In the genomic region with DNA sequence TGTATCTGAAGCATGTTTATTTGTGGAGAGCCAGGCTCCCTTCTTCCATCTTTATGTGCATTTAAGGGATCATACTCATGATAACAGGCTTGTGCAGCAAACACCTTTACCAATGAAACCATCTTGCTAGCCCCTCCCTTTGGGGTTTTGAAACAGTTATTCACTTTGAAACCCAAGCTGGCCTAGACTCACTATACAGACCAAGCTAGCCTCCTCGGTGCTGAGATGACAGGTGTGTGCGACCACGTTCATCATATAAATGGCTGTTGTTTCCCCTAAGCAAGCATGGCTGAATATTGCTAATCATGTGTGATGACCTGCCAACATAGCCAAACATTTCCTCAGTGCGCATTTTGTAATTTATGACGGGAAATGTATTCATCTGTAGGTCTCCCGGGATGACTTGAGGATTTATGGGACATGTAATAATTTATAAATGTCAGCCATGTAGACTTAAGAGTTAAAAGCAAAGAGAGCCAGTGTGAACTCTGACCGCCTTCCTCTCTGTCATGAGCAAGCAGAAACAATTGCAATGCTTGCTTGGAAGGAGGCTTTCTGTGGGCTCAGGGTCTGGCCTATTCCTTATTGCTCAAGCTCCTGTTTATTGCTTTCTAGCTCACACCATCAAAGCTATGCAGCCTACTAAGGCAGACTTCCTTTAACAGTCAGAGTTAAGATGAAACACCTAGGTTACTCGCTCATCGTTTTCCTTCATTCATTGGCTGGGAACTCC, we compare ENCODE assay signal across 21 mouse cellular contexts.
A peak's percentile ranks its signal among the peaks of the same experiment; 100 is the strongest.
DNase-seq lines count a peak whose midpoint lies in the region; ATAC-seq and TF ChIP-seq lines count a peak whose summit lies in the region.
"Had no signal": no experiment of that assay in that cellular context is flagged by ENCODE, and none has a peak within 500 bp of the region (broad histone marks: within the 10 kb centered on the region; RNA-seq: fewer than 3 reads in every experiment).

No protein-coding gene starts in this region.

- no peaks in the 10 kb centered on the region for H3K4me1 ChIP-seq in intestine, embryonic 16.5 days (ENCODE audit: control insufficient read depth, insufficient read depth, low read length)
- no peaks in the 10 kb centered on the region; the same call in 1 of the 2 replicates for H3K4me1 ChIP-seq in midbrain, embryonic 16.5 days (ENCODE audit: control insufficient read depth, insufficient read depth, low read length)
- H3K4me1 ChIP-seq: embryonic facial prominence, embryonic 12.5 days; hindbrain, embryonic 12.5 days; liver, embryonic 15.5 days had no signal

- no peak for DNase-seq in layer of hippocampus, adult 2 months (ENCODE audit: low spot score in 2 of 2)
- DNase-seq in layer of hippocampus, postnatal 10 days (ENCODE audit: low spot score in 2 of 2), result no peak
- peak; percentile 41 for DNase-seq in embryo, embryonic 11.5 days (ENCODE audit: low read depth, low spot score)
- no peak for DNase-seq in cerebellum, postnatal 10 days
- no peak for DNase-seq in cerebellum, adult 11-12 months
- DNase-seq: cerebellum, adult 9-11 months; gastrocnemius, postnatal 10 days; kidney, adult 8-10 months; retina, postnatal 1 day; right cerebral cortex, postnatal 4 days; thymus, postnatal 36 days had no signal

- H3K27me3 ChIP-seq in intestine, embryonic 16.5 days (replicated peaks; ENCODE audit: control insufficient read depth, insufficient read depth, low read length), result no peaks in the 10 kb centered on the region
- no peaks in the 10 kb centered on the region for H3K27me3 ChIP-seq in midbrain, embryonic 16.5 days (ENCODE audit: control insufficient read depth, insufficient read depth, low read depth, low read length)
- H3K27me3 ChIP-seq: embryonic facial prominence, embryonic 12.5 days; hindbrain, embryonic 12.5 days; liver, embryonic 15.5 days; megakaryocyte, embryonic 14.5 days had no signal

- no peak overlapping the region for H3K4me3 ChIP-seq in layer of hippocampus, adult 2 months
- H3K4me3 ChIP-seq in intestine, embryonic 16.5 days (ENCODE audit: low read length), result no peak overlapping the region
- no peak overlapping the region for H3K4me3 ChIP-seq in midbrain, embryonic 16.5 days (ENCODE audit: low read depth, low read length)
- H3K4me3 ChIP-seq: embryonic facial prominence, embryonic 12.5 days; hindbrain, embryonic 12.5 days; liver, embryonic 15.5 days; megakaryocyte, embryonic 14.5 days had no signal

- no peaks in the 10 kb centered on the region for H3K9me3 ChIP-seq in intestine, embryonic 16.5 days (ENCODE audit: control insufficient read depth, low read length)
- H3K9me3 ChIP-seq in midbrain, embryonic 16.5 days (replicated peaks; ENCODE audit: control insufficient read depth, low read length, poor library complexity, severe bottlenecking), result no peaks in the 10 kb centered on the region
- H3K9me3 ChIP-seq: embryonic facial prominence, embryonic 12.5 days; G1E; hindbrain, embryonic 12.5 days; liver, embryonic 15.5 days; megakaryocyte, embryonic 14.5 days had no signal

- peak; percentile 93 for ATAC-seq in intestine, embryonic 16.5 days
- ATAC-seq in midbrain, embryonic 16.5 days, result no peak
- ATAC-seq: CD4-positive, CD25-positive, alpha-beta regulatory T cell, adult 4 months; forebrain, embryonic 16.5 days; lung, postnatal 0 days had no signal

- peak overlapping the region; percentile 87 for H3K27ac ChIP-seq in layer of hippocampus, adult 2 months
- peak overlapping the region; percentile 43; the same call in 1 of the 2 replicates for H3K27ac ChIP-seq in intestine, embryonic 16.5 days (ENCODE audit: low read length)
- H3K27ac ChIP-seq in midbrain, embryonic 16.5 days (ENCODE audit: low read length), result no peak overlapping the region
- H3K27ac ChIP-seq: embryonic facial prominence, embryonic 12.5 days; hindbrain, embryonic 12.5 days; liver, embryonic 15.5 days had no signal

- no peak for TF ChIP-seq CTCF in layer of hippocampus, adult 2 months (conservative IDR thresholded peaks at IDR 0.05)

- H3K4me2 ChIP-seq in intestine, embryonic 16.5 days (ENCODE audit: low read depth, low read length), result no peak overlapping the region
- H3K4me2 ChIP-seq in midbrain, embryonic 16.5 days (ENCODE audit: low read length), result no peak overlapping the region
- H3K4me2 ChIP-seq: embryonic facial prominence, embryonic 12.5 days; hindbrain, embryonic 12.5 days; liver, embryonic 15.5 days had no signal

- no peak overlapping the region for H3K9ac ChIP-seq in intestine, embryonic 16.5 days (ENCODE audit: low read depth, low read length)
- no peak overlapping the region for H3K9ac ChIP-seq in midbrain, embryonic 16.5 days (ENCODE audit: low read depth, low read length)
- H3K9ac ChIP-seq: embryonic facial prominence, embryonic 12.5 days; hindbrain, embryonic 12.5 days; liver, embryonic 15.5 days had no signal

- no peaks in the 10 kb centered on the region for H3K36me3 ChIP-seq in intestine, embryonic 16.5 days (ENCODE audit: control insufficient read depth, insufficient read depth, low read length)
- no peaks in the 10 kb centered on the region for H3K36me3 ChIP-seq in midbrain, embryonic 16.5 days (ENCODE audit: control insufficient read depth, insufficient read depth, low read length)
- H3K36me3 ChIP-seq: embryonic facial prominence, embryonic 12.5 days; hindbrain, embryonic 12.5 days; liver, embryonic 15.5 days had no signal

- 34% methylated on average over 9 of the region's 9 CpGs for WGBS in intestine, embryonic 16.5 days
- 76% methylated on average over 9 of the region's 9 CpGs for WGBS in midbrain, embryonic 16.5 days
